Mouse (Mus musculus) embryonic stem cell, embryonic (primary cell): Measurements from ENCODE around the gene Wasf2.

Source experiments
- CTCF ChIA-PET, 4 experiments: fragments of 300-600 bp in 2 of 4; fragments of 350-600 bp in 2 of 4; sonication (Branson Sonifier 250); formaldehyde crosslinking; loops; one replicate each; lab custom pipeline; 2022; ENCODE audit warnings: inconsistent platforms in 2 of 4; lab: Charles Lee
- POLR2A ChIA-PET, 4 experiments: fragments of 300-600 bp in 2 of 4; fragments of 350-600 bp in 2 of 4; sonication (Branson Sonifier 250); formaldehyde crosslinking; loops; one replicate each; lab custom pipeline; 2022; ENCODE audit warnings: antibody characterized with exemption in 4 of 4, inconsistent platforms in 1 of 4; lab: Charles Lee

The Wasf2 gene

DNA sequence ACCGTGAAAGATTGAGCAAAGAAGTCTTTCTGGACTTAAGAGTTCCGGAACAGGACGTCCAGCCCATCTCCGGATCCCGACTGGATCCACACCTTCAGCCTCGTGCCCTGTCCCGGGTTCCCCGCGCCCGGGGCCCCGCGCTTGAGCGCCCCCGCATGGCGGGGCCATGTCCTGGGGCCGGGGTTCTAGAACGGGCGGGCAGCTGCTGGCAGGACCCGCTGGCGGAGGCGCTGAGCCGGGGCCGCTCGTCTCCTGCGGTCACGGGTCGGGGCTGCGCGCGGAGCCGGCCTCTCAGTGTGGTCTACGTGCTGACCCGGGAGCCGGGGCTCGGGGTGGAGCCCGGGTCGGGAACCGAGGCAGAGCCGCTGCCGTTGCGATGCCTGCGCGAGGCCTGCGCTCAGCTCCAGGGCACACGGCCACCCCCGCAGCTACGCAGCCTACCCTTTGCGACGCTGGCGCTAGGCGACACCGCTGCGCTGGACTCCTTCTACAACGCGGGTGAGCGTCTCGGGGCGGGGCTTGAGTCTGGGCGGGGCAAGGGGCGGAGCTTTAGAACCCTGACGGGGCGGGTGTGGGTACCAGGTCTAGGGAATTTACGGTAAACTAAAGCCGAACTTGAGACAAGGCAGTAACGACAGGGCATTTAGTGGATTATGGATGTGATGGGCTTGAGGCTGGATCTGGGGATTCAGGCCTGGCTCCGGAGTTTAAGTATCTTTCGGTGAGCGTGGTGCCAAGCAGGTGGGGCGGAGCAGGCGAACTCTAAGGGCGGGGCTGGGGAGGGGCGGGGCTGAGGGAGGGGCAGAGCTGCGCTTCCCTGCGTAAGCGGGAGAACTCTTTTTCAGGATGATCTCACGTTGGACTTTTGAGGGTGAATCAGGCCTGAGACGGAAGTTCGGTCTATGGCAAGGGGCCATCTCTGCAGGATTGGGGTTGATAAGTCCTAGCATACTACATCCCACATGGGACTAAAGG is 110.9 kb downstream of the Wasf2 start:
- POLR2A ChIA-PET: interaction anchor here (0.6 to 2.4 kb wide), 61 partner anchors 8 to 305 kb away, joined by 3 to 20 read pairs (median 4); partner anchors contain the start of genes Slc9a1 (in 2 of the 4), Tmem222 (in 2 of the 4), Wdtc1 (in 2 of the 4) and Ahdc1 (in 1 of the 4)
- CTCF ChIA-PET: interaction anchor here (0.5 to 2.5 kb wide), 33 partner anchors 8 to 842 kb away, joined by 3 to 21 read pairs (median 4); partner anchors contain the start of genes Sytl1 (in 2 of the 4) and Tent5b (in 1 of the 4)

DNA sequence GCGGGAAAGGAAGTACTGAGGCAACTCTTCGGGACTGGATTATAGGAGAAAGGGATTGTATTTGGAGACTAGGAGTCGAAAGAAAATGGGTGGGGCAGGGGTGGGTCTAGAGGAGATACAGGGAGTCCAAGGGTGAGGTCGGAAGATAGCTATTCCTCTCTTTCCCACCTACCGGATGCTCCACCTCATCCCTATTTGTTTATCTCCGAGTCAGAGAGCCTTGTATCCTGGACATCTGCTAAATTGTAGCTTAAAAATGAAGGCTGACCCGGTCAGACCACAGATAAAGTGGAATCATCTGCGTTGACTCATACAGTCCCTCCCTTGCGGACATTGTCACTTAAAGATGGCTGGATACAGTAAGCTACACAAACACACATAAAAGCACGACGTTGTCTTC is 111.6 kb downstream of the Wasf2 start:
- CTCF ChIA-PET: interaction anchor here in 3 of 4 experiments (0.5 to 2.5 kb wide), 27 partner anchors 8 to 399 kb away, joined by 3 to 21 read pairs (median 4); partner anchors contain the start of genes Ppp1r8 (in 1 of the 3) and Tent5b (in 1 of the 3)
- POLR2A ChIA-PET: interaction anchor here (0.6 to 2.4 kb wide), 53 partner anchors 8 to 304 kb away, joined by 3 to 20 read pairs (median 4); partner anchors contain the start of genes Tmem222 (in 2 of the 4), Wdtc1 (in 2 of the 4), Ahdc1 (in 1 of the 4) and Cd164l2 (in 1 of the 4)

DNA sequence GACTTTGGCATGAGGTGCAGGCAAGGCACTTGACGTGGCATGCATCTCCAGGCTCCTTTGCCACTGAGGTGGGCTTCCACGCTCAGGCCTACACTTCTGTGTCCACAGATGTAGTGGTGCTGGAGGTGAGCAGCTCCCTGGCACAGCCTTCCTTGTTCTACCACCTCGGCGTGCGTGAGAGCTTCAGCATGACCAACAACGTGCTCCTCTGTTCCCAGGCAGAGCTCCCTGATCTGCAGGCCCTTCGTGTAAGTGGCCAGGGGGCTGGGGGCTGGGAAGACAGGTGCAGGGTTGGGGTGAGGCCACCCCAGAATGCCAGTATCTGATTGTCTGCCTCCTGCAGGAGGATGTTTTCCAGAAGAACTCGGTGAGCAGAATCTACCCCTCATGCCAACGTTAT is 112.4 kb downstream of the Wasf2 start:
- CTCF ChIA-PET: interaction anchor here in 2 of 4 experiments (0.5 to 2.5 kb wide), 6 partner anchors 8 to 400 kb away, joined by 3 to 21 read pairs (median 5); partner anchors contain the start of gene Ppp1r8 (in 1 of the 2)
- POLR2A ChIA-PET: interaction anchor here in 3 of 4 experiments (0.5 to 2.4 kb wide), 11 partner anchors 14 to 214 kb away, joined by 3 to 20 read pairs (median 4); partner anchors contain the start of genes Slc9a1 (in 1 of the 3) and Wdtc1 (in 1 of the 3)

DNA sequence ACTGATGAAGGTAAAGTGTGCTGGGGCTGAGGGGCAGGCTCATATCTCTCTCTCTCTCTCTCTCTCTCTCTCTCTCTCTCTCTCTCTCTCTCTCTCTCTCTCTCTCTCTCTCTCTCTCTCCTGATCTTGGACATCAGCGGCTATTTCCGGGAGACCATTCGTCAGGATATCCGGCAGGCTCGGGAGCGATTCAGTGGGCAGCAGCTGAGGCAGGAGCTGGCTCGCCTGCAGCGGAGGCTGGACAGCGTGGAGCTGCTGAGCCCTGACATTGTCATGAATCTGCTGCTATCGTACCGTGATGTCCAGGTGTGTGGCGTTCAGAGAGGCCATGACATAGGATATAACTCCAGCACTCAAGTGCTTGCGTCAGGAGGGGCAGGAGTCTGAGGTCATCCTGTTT is 113.2 kb downstream of the Wasf2 start:
- POLR2A ChIA-PET: interaction anchor here in 2 of 4 experiments (0.5 to 0.7 kb wide), 4 partner anchors 16 to 225 kb away, joined by 3 to 6 read pairs (median 4); no protein-coding TSS in a partner anchor
- CTCF ChIA-PET: interaction anchor here in 2 of 4 experiments (0.6 to 0.7 kb wide), 2 partner anchors 16 to 54 kb away, joined by 4 to 6 read pairs; no protein-coding TSS in a partner anchor

DNA sequence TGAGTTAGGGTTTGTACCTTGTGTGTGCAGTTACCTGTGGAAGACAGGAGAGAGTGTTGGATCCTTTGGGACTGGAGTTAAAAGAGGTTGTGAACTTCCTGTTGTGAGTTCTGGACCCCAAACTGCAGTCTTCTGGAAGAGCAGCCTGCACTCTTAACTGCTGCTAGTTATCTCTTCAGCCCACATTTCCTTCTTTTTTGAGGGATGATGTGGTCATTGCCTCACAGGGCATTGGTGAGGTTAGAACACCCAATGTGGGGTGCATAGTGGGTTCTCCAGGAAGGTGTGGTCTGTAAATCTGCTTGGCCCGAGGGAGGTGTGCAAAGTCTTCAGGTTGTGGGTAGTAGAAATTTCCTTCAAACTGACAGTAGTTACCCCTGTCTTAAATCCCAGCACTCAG is 114.0 kb downstream of the Wasf2 start:
- ChIA-PET POLR2A (no interaction called here), CTCF (no interaction called here)

DNA sequence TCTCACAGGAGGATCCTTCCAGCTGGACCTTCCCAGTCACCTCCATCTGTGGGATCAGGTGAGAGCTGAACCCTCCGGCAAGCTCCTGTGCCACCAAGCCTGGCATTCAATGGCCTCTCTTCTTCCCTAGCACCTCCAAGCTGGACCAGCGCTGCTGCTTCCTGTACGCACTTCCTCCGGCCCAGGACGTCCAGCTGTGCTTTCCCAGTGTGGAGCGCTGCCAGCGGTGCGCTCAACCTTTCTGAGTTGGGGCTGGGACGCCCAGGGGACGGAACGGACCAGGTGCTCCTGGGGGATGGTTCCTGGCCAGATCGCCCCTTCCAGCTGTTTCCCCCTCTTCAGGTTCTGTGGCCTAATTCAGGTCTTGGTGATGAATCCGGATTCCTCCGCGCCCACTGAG is 116.8 kb downstream of the Wasf2 start:
- CTCF ChIA-PET: interaction anchor here in 3 of 4 experiments (1.0 to 5.5 kb wide), 4 partner anchors 10 to 49 kb away, joined by 4 to 21 read pairs (median 5); no protein-coding TSS in a partner anchor
- POLR2A ChIA-PET: interaction anchor here in 2 of 4 experiments (0.5 to 2.5 kb wide), 7 partner anchors 10 to 715 kb away, joined by 3 to 10 read pairs (median 3); partner anchors contain the start of gene Tmem222 (in 1 of the 2)

DNA sequence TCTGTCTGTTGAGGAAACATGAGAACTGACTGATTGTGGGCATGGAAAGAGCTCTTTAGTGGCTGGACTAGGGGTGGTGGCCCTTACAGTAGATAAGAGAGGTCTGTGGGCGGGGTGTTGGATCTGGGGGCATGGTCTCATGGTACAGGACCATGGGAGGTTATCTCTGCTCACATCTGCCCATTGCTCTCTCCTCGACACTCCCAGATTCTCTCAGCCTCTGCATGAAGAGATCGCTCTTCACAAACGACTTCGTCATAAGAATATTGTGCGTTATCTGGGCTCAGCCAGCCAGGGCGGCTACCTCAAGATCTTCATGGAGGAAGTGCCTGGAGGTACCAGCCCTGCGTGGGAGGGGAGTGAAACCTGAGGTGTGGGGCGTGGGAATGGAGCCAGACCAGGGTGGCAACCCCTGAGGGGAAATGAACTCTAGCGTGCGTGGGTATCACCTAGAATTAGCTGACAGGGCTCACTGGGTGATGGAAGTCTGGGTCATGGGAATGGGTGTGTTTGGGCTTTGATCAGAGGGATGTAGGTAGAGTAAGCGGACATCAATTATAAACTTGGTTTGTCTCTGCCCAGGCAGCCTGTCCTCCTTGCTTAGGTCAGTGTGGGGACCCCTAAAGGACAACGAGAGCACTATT is 117.6 kb downstream of the Wasf2 start:
- ChIA-PET CTCF (interaction anchor here in 3 of 4 experiments (0.6 to 5.5 kb wide), 5 partner anchors 9 to 177 kb away, joined by 3 to 21 read pairs (median 5); no protein-coding TSS in a partner anchor), POLR2A (interaction anchor here in 3 of 4 experiments (0.6 to 2.5 kb wide), 7 partner anchors 9 to 43 kb away, joined by 3 to 10 read pairs (median 4); partner anchors contain the start of gene Tmem222 (in 1 of the 3))
